Mouse (Mus musculus) kidney, adult 18-20 months (tissue): Measurements from ENCODE around the gene Ifne.
"Not testable (repeated sequence)": the region's sequence is repeated elsewhere in the genome, so short reads cannot be mapped to it uniquely, and the experiment has no call there.

ENCODE experiments used
- DNase-seq: peaks from one replicate; pipeline ENCODE4 v3.0.0; 2021

The Ifne gene

DNA sequence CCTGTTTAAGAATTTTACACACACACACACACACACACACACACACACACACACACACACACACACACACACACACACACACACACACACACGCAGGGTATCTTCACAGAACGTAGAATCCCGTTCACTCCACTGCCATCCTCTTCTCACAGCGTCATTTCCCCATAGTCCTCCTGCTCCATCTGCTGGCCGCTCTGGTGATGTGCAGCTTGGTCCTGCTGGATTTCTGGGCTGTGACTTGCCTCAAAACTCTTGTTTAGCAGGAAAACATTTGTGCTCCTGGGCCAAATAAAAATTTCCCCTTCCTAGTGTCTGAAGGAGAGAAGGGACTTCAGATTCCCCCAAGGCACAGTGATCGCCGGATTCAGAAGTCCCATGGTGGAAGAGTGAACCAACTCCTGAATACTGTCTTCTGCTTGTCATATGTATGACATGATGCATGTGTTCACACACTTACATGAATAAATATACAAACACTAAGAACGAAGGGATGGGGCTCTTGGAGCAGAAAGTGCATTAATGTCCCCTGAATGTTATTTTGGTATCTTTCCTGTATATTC is 12.6 kb downstream of the Ifne start:
- peak; percentile 81 for DNase-seq

DNA sequence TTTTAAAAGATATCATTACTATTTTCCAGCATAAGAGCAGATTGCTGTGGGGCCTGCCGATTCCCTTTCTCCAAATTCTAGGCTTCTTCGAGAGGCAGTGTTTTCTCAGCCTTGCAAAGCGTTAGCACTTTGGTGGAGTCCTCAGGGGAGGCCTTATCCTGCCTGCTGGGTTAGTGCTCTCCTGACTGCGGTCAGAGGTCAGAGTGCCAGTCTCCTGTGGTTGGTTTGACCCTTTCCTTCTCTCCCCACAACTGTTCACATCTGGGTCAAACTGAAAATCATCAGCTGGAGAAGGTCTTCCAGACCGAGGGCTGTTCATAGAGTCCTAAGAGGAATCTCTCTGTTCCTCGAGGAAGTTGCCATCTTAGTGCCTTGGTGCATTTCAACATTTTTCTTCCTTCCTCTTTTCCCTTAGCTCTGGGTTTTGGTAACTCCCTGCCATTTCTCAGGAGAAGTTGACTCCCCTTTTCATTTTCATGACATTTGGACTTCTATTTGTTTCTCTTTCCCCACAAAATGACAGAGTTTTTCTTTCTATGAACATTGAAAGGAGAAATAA is 14.9 kb downstream of the Ifne start:
- DNase-seq: no peak

DNA sequence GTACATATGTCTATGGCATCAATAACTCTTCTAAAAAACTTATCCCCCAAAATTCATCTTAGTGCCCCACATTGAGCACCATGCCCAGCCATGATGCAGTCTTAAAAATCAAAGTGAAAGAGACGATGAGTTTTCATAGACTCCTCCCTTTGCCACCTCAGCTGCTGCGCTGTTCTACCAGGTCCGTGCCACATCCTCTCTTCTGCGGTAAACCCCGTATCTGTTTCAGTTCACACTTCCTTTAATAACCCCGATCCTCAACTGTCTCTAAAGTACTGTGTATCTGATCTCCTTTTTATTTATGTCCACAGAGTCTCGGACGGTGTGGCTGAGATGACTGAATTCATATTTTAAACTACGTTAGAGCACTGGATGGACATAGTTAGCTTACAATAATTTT is 15.4 kb downstream of the Ifne start:
- DNase-seq: no peak

DNA sequence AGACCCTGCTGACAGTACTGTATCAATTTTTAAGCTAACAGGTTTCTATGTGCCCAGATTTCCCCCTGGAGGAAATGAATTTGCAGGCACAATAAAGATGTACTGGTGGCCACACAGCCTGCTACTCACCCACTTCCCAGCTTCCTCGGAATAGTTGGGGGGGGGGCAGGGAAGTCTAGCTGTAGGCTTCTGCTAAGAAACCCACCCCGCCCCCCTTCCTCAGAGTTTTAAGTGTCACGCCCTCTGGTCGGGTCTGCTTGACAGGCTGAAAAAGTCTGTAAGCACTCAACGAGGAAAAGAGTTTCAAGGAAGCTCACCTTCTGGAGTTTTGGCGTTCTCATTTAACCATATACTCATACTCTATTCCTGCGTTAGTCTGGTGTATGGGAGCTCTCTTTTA is 16.7 kb downstream of the Ifne start:
- DNase-seq: no peak

DNA sequence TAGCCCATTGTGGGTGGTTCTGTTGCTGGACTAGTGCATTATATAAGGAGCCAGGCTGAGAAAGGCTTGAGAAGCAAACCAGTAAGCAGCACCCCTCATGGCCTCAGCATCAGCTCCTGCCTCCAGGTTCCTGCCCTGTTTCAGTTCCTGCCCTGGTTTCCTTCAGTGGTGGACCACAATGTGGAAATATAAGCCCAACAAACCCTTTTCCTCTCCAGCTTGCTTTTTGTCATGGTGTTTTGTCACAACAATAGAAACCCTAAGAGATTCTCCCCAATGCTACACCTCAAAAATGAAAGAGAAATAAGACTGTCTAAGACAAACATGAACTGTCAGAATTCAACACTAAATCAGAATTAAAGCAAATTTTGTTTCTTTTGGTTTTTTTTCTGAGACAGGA is 20.8 kb downstream of the Ifne start:
- DNase-seq: no peak

DNA sequence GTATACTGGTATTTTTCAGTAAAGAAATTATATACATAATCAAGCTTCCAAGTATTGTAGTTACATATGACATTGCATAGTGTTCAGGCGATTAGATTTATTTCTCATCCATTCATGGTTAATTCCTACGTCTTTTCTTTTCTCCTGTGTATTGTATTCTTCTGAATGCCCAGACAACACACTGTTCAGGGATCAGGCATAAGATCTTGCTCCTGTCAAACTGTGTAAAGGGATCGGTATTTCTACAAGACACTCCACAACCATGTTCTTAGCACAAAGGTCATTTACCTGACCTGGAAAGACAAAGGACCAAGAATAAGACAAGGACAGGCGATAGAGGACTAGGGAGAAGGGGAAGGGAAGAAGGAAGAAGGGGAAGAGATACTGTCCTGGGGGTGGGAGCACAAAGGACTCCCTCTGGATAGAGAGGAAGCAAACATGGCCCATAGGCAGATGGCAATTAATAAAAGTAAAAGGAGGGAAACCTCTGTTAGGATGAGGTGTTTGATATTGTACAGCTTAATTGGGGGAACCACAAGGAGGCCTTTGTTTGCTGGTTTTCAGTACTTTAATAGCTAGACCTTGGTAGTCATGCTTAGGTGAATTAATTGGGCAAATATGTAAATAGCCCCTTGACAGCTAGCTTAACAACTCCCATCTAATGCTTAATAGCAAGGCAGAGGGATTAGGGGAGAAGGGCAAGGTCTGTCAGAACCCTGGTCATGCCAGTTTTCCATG is 28.8 kb downstream of the Ifne start:
- DNase-seq: no peak

DNA sequence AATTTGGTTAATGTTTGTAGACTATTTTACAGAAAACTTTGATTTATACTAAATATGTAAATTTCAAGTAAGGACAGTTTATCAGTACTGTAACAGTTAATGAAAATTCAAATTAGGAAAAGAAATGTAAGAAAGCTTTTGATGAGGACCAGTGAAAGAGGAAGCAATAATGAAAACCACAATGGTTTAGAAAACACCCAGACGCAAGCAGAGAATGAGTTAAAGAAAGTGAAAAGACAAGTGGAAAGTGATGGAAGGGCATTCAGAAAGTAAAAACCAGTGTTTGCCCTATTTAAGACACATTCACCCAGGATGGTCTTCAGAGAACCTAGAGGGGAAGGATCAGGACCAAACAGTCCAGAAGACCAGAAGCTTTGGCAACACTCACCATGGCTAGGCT is 30.3 kb downstream of the Ifne start, which contains the start of gene Ifna1:
TSS of gene Ifna1 (plus strand) at position 390 of the 400 bp plus-strand sequence.
- DNase-seq: no peak

DNA sequence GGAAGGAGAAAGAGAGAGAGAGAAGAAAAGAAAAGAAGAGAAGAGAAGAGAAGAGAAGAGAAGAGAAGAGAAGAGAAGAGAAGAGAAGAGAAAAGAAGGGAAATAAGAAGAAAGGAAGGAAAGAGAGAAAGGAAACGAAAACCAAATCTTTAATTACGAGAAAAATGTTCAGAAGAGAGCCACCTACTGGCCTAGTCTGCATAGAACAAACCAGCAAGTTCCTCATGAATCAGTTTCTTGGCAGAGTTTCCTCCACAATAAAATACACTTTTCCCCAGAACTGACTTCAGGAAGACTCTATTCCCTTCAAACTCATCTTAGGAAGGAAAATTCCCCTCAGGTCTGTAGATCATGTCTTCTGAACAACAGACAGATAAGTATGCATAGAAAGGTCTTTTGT is 34.7 kb downstream of the Ifne start:
- no peak for DNase-seq

DNA sequence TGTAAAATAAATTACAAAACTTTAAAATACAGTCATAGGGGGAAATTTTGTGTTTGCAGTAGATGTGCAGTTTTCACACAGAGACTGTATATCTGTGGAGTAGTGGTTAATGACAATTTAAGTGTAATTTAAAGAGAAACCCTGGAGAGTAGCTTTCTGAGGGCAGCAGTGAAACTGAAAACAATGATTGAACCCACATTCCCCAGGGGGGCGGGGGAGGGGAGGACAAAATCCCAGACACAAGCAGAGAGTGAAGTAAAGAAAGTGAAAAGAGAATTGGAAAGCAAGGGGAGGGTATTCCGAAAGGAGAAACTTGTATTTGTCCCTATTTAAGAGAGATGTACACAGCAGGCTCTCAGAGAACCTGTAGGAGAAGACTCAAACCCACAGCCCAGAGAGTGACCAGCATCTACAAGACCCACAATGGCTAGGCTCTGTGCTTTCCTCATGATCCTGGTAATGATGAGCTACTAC is 38.5 kb downstream of the Ifne start, which contains the start of gene Ifna4:
TSS of gene Ifna4 (plus strand) at position 424 of the 474 bp plus-strand sequence.
- DNase-seq: no peak

DNA sequence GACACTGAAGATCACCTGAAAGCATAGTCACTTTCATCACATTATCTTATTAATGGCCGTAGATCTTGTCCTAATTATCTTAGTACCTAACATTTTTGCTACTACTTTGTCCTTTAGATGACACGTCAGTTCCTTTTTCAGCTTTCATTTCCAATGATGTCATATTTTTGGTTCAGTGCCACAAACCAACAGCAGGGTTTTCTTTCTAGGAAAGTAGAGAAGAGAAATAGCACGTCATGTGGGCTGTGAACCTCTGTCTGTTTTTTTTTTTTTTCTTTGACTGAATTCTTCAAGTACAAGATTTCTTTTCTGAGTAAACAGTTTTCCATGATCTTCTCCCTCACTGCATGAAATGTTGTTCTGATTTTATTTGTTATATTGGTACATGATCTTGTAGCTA is 39.9 kb downstream of the Ifne start:
- DNase-seq: no peak

DNA sequence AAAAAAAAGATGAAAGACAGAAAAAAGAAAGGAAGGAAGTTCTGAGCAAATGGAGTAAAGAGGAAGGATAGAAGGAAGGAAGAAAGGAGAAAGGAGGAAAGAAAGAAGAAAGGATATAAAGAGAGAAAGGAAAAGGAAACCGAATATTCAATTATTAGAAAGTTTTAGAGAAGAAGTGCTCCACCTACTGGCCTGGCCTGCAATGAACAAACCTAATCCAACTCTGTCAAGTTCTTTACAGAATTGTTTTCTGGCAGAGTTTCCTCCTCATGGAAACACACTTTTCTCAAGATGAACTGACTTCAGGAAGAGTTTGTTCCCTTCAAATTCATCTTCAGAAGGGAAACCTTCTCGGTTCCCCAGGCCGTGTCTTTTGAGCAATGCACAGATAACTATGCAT is 41.2 kb downstream of the Ifne start:
- DNase-seq: peak; percentile 16

DNA sequence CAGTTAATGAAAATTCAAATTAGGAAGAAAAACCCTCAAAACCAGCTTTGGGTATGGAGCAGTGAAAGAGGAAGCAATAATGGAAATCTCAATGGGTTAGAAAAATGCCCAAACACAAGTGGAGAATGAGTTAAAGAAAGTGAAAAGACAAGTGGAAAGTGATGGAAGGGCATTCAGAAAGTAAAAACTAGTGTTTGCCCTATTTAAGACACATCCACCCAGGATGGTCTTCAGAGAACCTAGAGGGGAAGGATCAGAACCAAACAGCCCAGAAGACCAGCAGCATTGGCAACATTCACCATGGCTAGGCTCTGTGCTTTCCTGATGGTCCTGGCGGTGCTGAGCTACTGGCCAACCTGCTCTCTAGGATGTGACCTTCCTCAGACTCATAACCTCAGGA is 44.8 kb downstream of the Ifne start, which contains the start of gene Ifna5:
TSS of gene Ifna5 (plus strand) at position 301 of the 400 bp plus-strand sequence.
- DNase-seq: not testable (repeated sequence)

DNA sequence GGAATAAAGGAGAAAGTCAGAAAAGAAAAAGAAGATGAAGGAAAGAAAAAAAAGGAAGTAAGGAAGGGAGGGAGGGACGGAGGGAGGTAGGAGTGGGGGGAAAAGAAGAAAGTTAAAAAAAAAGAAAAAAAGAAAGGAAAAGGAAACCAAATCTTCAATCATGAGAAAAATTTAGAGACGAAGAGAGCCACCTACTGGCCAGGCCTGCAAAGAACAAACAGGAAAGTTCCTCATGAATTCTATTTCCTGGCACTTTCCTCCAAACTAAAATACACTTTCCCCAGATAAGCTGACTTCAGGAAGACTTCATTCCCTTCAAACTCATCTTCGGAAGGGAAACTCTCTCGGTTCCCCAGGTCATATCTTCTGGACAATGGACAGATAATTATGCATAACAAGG is 49.5 kb downstream of the Ifne start:
- peak; percentile 21 for DNase-seq
